Mouse (Mus musculus): ENCODE data around the gene Olfr694. TPM values are rescaled to one million over a fixed set of nuclear protein-coding genes. Genes with fewer than 3 reads are reported as not detected.

Olfr694 gene
- polyA plus RNA-seq, 1 experiment from 2014 or later = not detected

GRCm38 (mm10) chr7:106649774-106650173, 41.8 kb downstream of the Olfr694 start:
- 73% methylated on average over 1 of the region's 1 CpGs for WGBS
- no peak for ATAC-seq (replicated peaks)
- H3K9ac ChIP-seq (replicated peaks) = no peak overlapping the region
- H3K4me3 ChIP-seq = no peak overlapping the region
- no peak overlapping the region for H3K4me2 ChIP-seq (replicated peaks)
- H3K4me1 ChIP-seq = no peaks in the 10 kb centered on the region
- no peak overlapping the region for H3K27ac ChIP-seq (replicated peaks)
- no peaks in the 10 kb centered on the region for H3K36me3 ChIP-seq
- no peaks in the 10 kb centered on the region for H3K9me3 ChIP-seq
- no peaks in the 10 kb centered on the region for H3K27me3 ChIP-seq

GRCm38 (mm10) chr7:106645261-106645660, 46.4 kb downstream of the Olfr694 start:
- no peak for ATAC-seq (replicated peaks)
- Histone ChIP-seq H3K9me3 (no peaks in the 10 kb centered on the region), H3K4me3 (no peak overlapping the region), H3K9ac (replicated peaks) (no peak overlapping the region), H3K27ac (replicated peaks) (no peak overlapping the region), H3K36me3 (no peaks in the 10 kb centered on the region), H3K4me1 (no peaks in the 10 kb centered on the region), H3K27me3 (no peaks in the 10 kb centered on the region), H3K4me2 (replicated peaks) (no peak overlapping the region)
- 38% methylated on average over 1 of the region's 1 CpGs for WGBS

DNA sequence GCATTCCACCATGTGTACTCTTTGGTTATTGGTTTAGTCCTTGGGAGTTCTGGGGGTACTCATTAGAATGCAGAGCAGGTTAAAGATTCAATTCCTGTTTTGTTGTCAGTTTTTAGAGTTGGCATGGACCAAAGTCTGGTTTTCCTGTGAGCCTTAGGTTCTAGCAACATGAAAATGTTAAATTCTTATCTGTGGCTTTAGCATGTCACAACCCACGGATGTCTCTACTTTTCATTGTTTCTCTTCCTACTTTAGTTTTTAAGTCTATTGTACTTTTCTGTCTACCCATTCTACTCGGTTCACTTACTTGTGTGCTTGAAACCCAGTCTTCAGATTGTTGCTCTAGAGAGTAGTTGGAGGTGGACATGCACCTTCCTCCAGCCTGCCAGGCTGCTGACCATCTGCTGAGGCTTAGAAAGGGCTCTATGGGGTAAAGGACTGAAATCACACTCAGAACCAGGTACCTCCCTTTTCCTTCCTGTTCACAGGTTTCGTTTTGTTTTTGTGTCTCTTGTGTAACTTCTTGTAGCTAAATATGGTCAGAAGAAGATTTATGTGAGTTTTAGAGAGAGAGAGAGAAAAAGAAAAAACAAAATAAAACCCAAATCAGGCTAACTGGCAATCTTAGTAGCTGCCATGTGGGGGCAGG, 47.3 kb downstream of the Olfr694 start:
- Histone ChIP-seq H3K9ac (replicated peaks) (no peak overlapping the region), H3K27ac (replicated peaks) (no peak overlapping the region), H3K9me3 (no peaks in the 10 kb centered on the region), H3K4me3 (no peak overlapping the region), H3K4me2 (replicated peaks) (no peak overlapping the region), H3K4me1 (no peaks in the 10 kb centered on the region), H3K27me3 (no peaks in the 10 kb centered on the region), H3K36me3 (no peaks in the 10 kb centered on the region)
- 86% methylated on average over 3 of the region's 3 CpGs for WGBS
- no peak for ATAC-seq (replicated peaks)

GRCm38 (mm10) chr7:106640839-106641238, 50.8 kb downstream of the Olfr694 start:
- Histone ChIP-seq H3K27ac (replicated peaks) (no peak overlapping the region), H3K36me3 (no peaks in the 10 kb centered on the region), H3K9me3 (no peaks in the 10 kb centered on the region), H3K27me3 (no peaks in the 10 kb centered on the region), H3K4me2 (replicated peaks) (no peak overlapping the region), H3K4me3 (no peak overlapping the region), H3K9ac (replicated peaks) (no peak overlapping the region), H3K4me1 (no peaks in the 10 kb centered on the region)
- WGBS = 95% methylated on average over 1 of the region's 1 CpGs
- ATAC-seq (replicated peaks) = no peak

DNA sequence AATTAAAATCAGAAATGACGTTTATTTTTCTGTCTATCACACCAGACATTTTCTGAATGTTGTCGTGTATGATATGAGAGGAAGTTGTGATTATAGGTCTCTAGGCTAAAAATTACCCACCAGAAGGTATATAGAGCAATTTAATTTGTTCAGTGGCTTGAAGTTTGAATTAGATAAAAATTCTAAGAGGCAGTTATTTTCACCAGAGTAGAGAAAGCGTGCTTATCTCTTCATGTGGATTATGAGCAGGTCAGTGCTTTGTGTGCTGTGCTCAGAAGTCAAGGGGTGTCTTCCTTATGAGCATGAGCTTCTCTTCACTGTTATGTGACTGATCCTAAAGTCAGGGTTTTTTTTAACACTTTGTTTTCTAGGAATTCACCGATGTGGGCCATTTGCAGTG, 56.1 kb downstream of the Olfr694 start:
- Histone ChIP-seq H3K27me3 (no peaks in the 10 kb centered on the region), H3K4me1 (no peaks in the 10 kb centered on the region), H3K9me3 (no peaks in the 10 kb centered on the region), H3K36me3 (no peaks in the 10 kb centered on the region), H3K27ac (replicated peaks) (no peak overlapping the region), H3K4me2 (replicated peaks) (no peak overlapping the region), H3K9ac (replicated peaks) (no peak overlapping the region), H3K4me3 (no peak overlapping the region)
- WGBS = 90% methylated on average over 4 of the region's 4 CpGs
- no peak for ATAC-seq (replicated peaks)

Other genes starting within 250 kb of the Olfr694 start
- gene Olfr693, start 11.2 kb downstream of the Olfr694 start, polyA plus RNA-seq (2015; fragmentation: Nextera tagmentation; extraction: Ambion mirVana) = not detected in 2 replicates
- gene Olfr695, start 24.6 kb upstream of the Olfr694 start, polyA plus RNA-seq (2015; fragmentation: Nextera tagmentation; extraction: Ambion mirVana) = not detected in 2 replicates
- gene Olfr697, start 50.6 kb upstream of the Olfr694 start, polyA plus RNA-seq (2015; fragmentation: Nextera tagmentation; extraction: Ambion mirVana) = not detected in 2 replicates
- not detected in 2 replicates for gene Olfr698, start 63.6 kb upstream of the Olfr694 start, polyA plus RNA-seq (2015; fragmentation: Nextera tagmentation; extraction: Ambion mirVana)
- not detected in 2 replicates for gene Olfr699, start 101.4 kb upstream of the Olfr694 start, polyA plus RNA-seq (2015; fragmentation: Nextera tagmentation; extraction: Ambion mirVana)
- gene Olfr700, start 117.0 kb upstream of the Olfr694 start, polyA plus RNA-seq (2015; fragmentation: Nextera tagmentation; extraction: Ambion mirVana) = not detected in 2 replicates
- not detected in 2 replicates for gene Olfr701, start 122.3 kb upstream of the Olfr694 start, polyA plus RNA-seq (2015; fragmentation: Nextera tagmentation; extraction: Ambion mirVana)
- gene Olfr702, start 142.1 kb upstream of the Olfr694 start, polyA plus RNA-seq (2015; fragmentation: Nextera tagmentation; extraction: Ambion mirVana) = not detected in 2 replicates
- gene Olfr703, start 151.5 kb upstream of the Olfr694 start, polyA plus RNA-seq (2015; fragmentation: Nextera tagmentation; extraction: Ambion mirVana) = not detected in 2 replicates
- not detected in 2 replicates for gene Olfr704, start 171.4 kb upstream of the Olfr694 start, polyA plus RNA-seq (2015; fragmentation: Nextera tagmentation; extraction: Ambion mirVana)
- not detected in 2 replicates for gene Olfr705, start 185.1 kb upstream of the Olfr694 start, polyA plus RNA-seq (2015; fragmentation: Nextera tagmentation; extraction: Ambion mirVana)
- gene Olfr706, start 196.3 kb upstream of the Olfr694 start, polyA plus RNA-seq (2015; fragmentation: Nextera tagmentation; extraction: Ambion mirVana) = not detected in 2 replicates
- not detected in 2 replicates for gene Olfr707, start 209.4 kb upstream of the Olfr694 start, polyA plus RNA-seq (2015; fragmentation: Nextera tagmentation; extraction: Ambion mirVana)
- not detected in 2 replicates for gene Olfr1532-ps1, start 216.2 kb upstream of the Olfr694 start, polyA plus RNA-seq (2015; fragmentation: Nextera tagmentation; extraction: Ambion mirVana)
- gene Olfr709-ps1, start 240.4 kb upstream of the Olfr694 start, polyA plus RNA-seq (2015; fragmentation: Nextera tagmentation; extraction: Ambion mirVana) = not detected in 2 replicates